Mouse (Mus musculus) heart, embryonic 10.5 days (tissue): ENCODE data around the gene Hephl1. TPM values are rescaled to one million over a fixed set of nuclear protein-coding genes. Genes with fewer than 3 reads are reported as not detected.

Experiments
- DNase-seq: peaks from one replicate; pipeline ENCODE4 v3.0.0-alpha.2; 2017; ENCODE audit warnings: low spot score
- H3K27ac ChIP-seq: fragments of 300-500 bp; sonication (generic); 2 replicates; pipeline ENCODE4 v1.5.1; 2016; ENCODE audit warnings: mild to moderate bottlenecking
- H3K27me3 ChIP-seq: fragments of 300-500 bp; sonication (generic); 2 replicates; pipeline ENCODE4 v1.6.1; 2016; ENCODE audit warnings: mild to moderate bottlenecking; ENCODE audit not compliant: poor library complexity, insufficient read depth, severe bottlenecking
- H3K36me3 ChIP-seq: fragments of 300-500 bp; sonication (generic); 2 replicates; pipeline ENCODE4 v1.6.1; 2016; ENCODE audit warnings: mild to moderate bottlenecking, moderate library complexity
- H3K4me1 ChIP-seq: fragments of 300-500 bp; sonication (generic); 2 replicates; pipeline ENCODE4 v1.6.1; 2016; ENCODE audit warnings: mild to moderate bottlenecking
- H3K4me3 ChIP-seq: fragments of 300-500 bp; sonication (generic); 2 replicates; pipeline ENCODE4 v1.5.1; 2016; ENCODE audit warnings: mild to moderate bottlenecking, moderate library complexity
- H3K9me3 ChIP-seq: fragments of 300-500 bp; sonication (generic); 2 replicates; pipeline ENCODE4 v1.6.1; 2016; ENCODE audit warnings: mild to moderate bottlenecking, moderate library complexity
- WGBS: fragments of 180-500 bp; shearing (Covaris S2); methylation state at CpG from one replicate; pipeline ENCODE4 v1.1.7; 2016; 5-methylcytosine and 5-hydroxymethylcytosine counted together
- polyA plus RNA-seq: library from polyadenylated mRNA; unstranded; fragments of >200 nt; fragmentation: Nextera tagmentation; extraction: Ambion mirVana; gene quantifications from 2 replicates; pipeline ENCODE4 v1.2.1, GENCODE M21; 2016

Hephl1 gene
- polyA plus RNA-seq, 1 experiment from 2014 or later, result not detected

GRCm38 (mm10) chr9:15044391-15045083, 67.4 kb downstream of the Hephl1 start:
- Histone ChIP-seq H3K36me3 (no peaks in the 10 kb centered on the region), H3K9me3 (no peaks in the 10 kb centered on the region), H3K27ac (peak overlapping the region; percentile 92), H3K27me3 (no peaks in the 10 kb centered on the region), H3K4me3 (peak overlapping the region; percentile 83), H3K4me1 (peaks cover 11% of the 10 kb centered on the region)
- WGBS, result 1% methylated on average over 28 of the region's 28 CpGs
- DNase-seq, result no peak

GRCm38 (mm10) chr9:15041556-15041955, 70.4 kb downstream of the Hephl1 start:
- no peaks in the 10 kb centered on the region for H3K36me3 ChIP-seq
- H3K9me3 ChIP-seq, result no peaks in the 10 kb centered on the region
- peaks cover 14% of the 10 kb centered on the region for H3K4me1 ChIP-seq
- H3K27me3 ChIP-seq, result no peaks in the 10 kb centered on the region
- no peak overlapping the region for H3K4me3 ChIP-seq
- no peak for DNase-seq
- no peak overlapping the region for H3K27ac ChIP-seq
- WGBS, result 84% methylated on average over 11 of the region's 11 CpGs

- no peaks in the 10 kb centered on the region for H3K27me3 ChIP-seq
- H3K27ac ChIP-seq, result no peak overlapping the region
- H3K9me3 ChIP-seq, result no peaks in the 10 kb centered on the region
- H3K36me3 ChIP-seq, result no peaks in the 10 kb centered on the region
- H3K4me3 ChIP-seq, result no peak overlapping the region
- DNase-seq, result no peak
- peaks cover 10% of the 10 kb centered on the region for H3K4me1 ChIP-seq
- 86% methylated on average over 5 of the region's 5 CpGs for WGBS
Observed at GRCm38 (mm10) chr9:15039848-15040247, 72.1 kb downstream of the Hephl1 start.

- H3K36me3 ChIP-seq, result no peaks in the 10 kb centered on the region
- no peaks in the 10 kb centered on the region for H3K27me3 ChIP-seq
- H3K4me1 ChIP-seq, result peaks cover 3% of the 10 kb centered on the region; the same call in 1 of the 2 replicates
- no peak overlapping the region for H3K27ac ChIP-seq
- WGBS, result 72% methylated on average over 3 of the region's 3 CpGs
- no peak for DNase-seq
- no peaks in the 10 kb centered on the region for H3K9me3 ChIP-seq
- H3K4me3 ChIP-seq, result no peak overlapping the region
Observed at GRCm38 (mm10) chr9:15037704-15038103, 74.2 kb downstream of the Hephl1 start.

GRCm38 (mm10) chr9:15037237-15037636, 74.7 kb downstream of the Hephl1 start:
- Histone ChIP-seq H3K36me3 (no peaks in the 10 kb centered on the region), H3K27ac (no peak overlapping the region), H3K4me3 (no peak overlapping the region), H3K9me3 (no peaks in the 10 kb centered on the region), H3K27me3 (no peaks in the 10 kb centered on the region), H3K4me1 (peaks cover 3% of the 10 kb centered on the region; the same call in 1 of the 2 replicates)
- DNase-seq, result no peak

GRCm38 (mm10) chr9:15036807-15037206, 75.1 kb downstream of the Hephl1 start:
- WGBS, result 70% methylated on average over 4 of the region's 4 CpGs
- Histone ChIP-seq H3K27ac (0 out of 2 replicates have a peak overlapping the region, but pooled peaks have one; percentile 29), H3K9me3 (no peaks in the 10 kb centered on the region), H3K4me3 (no peak overlapping the region), H3K4me1 (peaks cover 3% of the 10 kb centered on the region; the same call in 1 of the 2 replicates), H3K36me3 (0 out of 2 replicates have a peak, but pooled peaks cover 2% of the 10 kb centered on the region), H3K27me3 (no peaks in the 10 kb centered on the region)
- DNase-seq, result no peak

- H3K4me3 ChIP-seq, result no peak overlapping the region
- no peaks in the 10 kb centered on the region for H3K27me3 ChIP-seq
- H3K36me3 ChIP-seq, result 0 out of 2 replicates have a peak, but pooled peaks cover 6% of the 10 kb centered on the region
- no peaks in the 10 kb centered on the region for H3K9me3 ChIP-seq
- H3K4me1 ChIP-seq, result peaks cover 3% of the 10 kb centered on the region; the same call in 1 of the 2 replicates
- no peak for DNase-seq
- H3K27ac ChIP-seq, result no peak overlapping the region
- WGBS, result 93% methylated on average over 2 of the region's 2 CpGs
Observed at GRCm38 (mm10) chr9:15036405-15036804, 75.5 kb downstream of the Hephl1 start.

GRCm38 (mm10) chr9:15035979-15036378, 75.9 kb downstream of the Hephl1 start:
- Histone ChIP-seq H3K9me3 (no peaks in the 10 kb centered on the region), H3K27ac (no peak overlapping the region), H3K36me3 (0 out of 2 replicates have a peak, but pooled peaks cover 7% of the 10 kb centered on the region), H3K4me3 (no peak overlapping the region), H3K4me1 (peaks cover 3% of the 10 kb centered on the region; the same call in 1 of the 2 replicates), H3K27me3 (no peaks in the 10 kb centered on the region)
- WGBS, result 94% methylated on average over 7 of the region's 7 CpGs
- no peak for DNase-seq

- DNase-seq, result no peak
- no peaks in the 10 kb centered on the region for H3K9me3 ChIP-seq
- H3K27ac ChIP-seq, result no peak overlapping the region
- 82% methylated on average over 7 of the region's 7 CpGs for WGBS
- peaks cover 3% of the 10 kb centered on the region; the same call in 1 of the 2 replicates for H3K4me1 ChIP-seq
- no peaks in the 10 kb centered on the region for H3K27me3 ChIP-seq
- 0 out of 2 replicates have a peak, but pooled peaks cover 7% of the 10 kb centered on the region for H3K36me3 ChIP-seq
- H3K4me3 ChIP-seq, result no peak overlapping the region
Observed at GRCm38 (mm10) chr9:15034546-15035273, 77.2 kb downstream of the Hephl1 start.

- 71% methylated on average over 5 of the region's 5 CpGs for WGBS
- Histone ChIP-seq H3K36me3 (0 out of 2 replicates have a peak, but pooled peaks cover 7% of the 10 kb centered on the region), H3K4me3 (no peak overlapping the region), H3K27me3 (no peaks in the 10 kb centered on the region), H3K27ac (no peak overlapping the region), H3K4me1 (peaks cover 7% of the 10 kb centered on the region; the same call in 1 of the 2 replicates), H3K9me3 (no peaks in the 10 kb centered on the region)
- no peak for DNase-seq
Observed at GRCm38 (mm10) chr9:15033568-15034160, 78.2 kb downstream of the Hephl1 start.

GRCm38 (mm10) chr9:15032797-15033196, 79.1 kb downstream of the Hephl1 start:
- WGBS, result 84% methylated on average over 4 of the region's 4 CpGs
- H3K4me3 ChIP-seq, result no peak overlapping the region
- H3K4me1 ChIP-seq, result peaks cover 7% of the 10 kb centered on the region; the same call in 1 of the 2 replicates
- no peaks in the 10 kb centered on the region for H3K27me3 ChIP-seq
- H3K9me3 ChIP-seq, result no peaks in the 10 kb centered on the region
- no peak overlapping the region for H3K27ac ChIP-seq
- H3K36me3 ChIP-seq, result 0 out of 2 replicates have a peak, but pooled peaks cover 7% of the 10 kb centered on the region
- no peak for DNase-seq

GRCm38 (mm10) chr9:15030771-15031170, 81.1 kb downstream of the Hephl1 start:
- DNase-seq, result no peak
- no peak overlapping the region for H3K27ac ChIP-seq
- 71% methylated on average over 8 of the region's 8 CpGs for WGBS

More at GRCm38 (mm10) chr9:15030771-15031170, 81.1 kb downstream of the Hephl1 start:
- H3K9me3 ChIP-seq, result no peaks in the 10 kb centered on the region
- H3K4me1 ChIP-seq, result 0 out of 2 replicates have a peak, but pooled peaks cover 4% of the 10 kb centered on the region
- H3K36me3 ChIP-seq, result peaks cover 17% of the 10 kb centered on the region; the same call in 1 of the 2 replicates
- no peaks in the 10 kb centered on the region for H3K27me3 ChIP-seq
- H3K4me3 ChIP-seq, result no peak overlapping the region
